Mouse (Mus musculus) adrenal gland, adult 8-10 months (tissue): Measurements from ENCODE around the gene Sppl2c. TPM values are rescaled to one million over a fixed set of nuclear protein-coding genes. Genes with fewer than 3 reads are reported as not detected.
"Not testable (repeated sequence)": the region's sequence is repeated elsewhere in the genome, so short reads cannot be mapped to it uniquely, and the experiment has no call there.

Experiments
- DNase-seq: peaks from one replicate; pipeline ENCODE4 v3.0.0; 2022
- total RNA-seq, 4 experiments: library from RNA; stranded (reverse); gene quantifications; 2 replicates each; pipeline ENCODE4 v1.2.4; 2022

Gene Sppl2c
- total RNA-seq, 4 experiments from 2014 or later: not detected

- no peak for DNase-seq
Measured at GRCm38 (mm10) chr11:104197861-104198260, 11.7 kb downstream of the Sppl2c start.

GRCm38 (mm10) chr11:104203271-104203670 is 17.1 kb downstream of the Sppl2c start:
- no peak for DNase-seq

- DNase-seq: no peak
Measured at GRCm38 (mm10) chr11:104206573-104206972, 20.4 kb downstream of the Sppl2c start.

GRCm38 (mm10) chr11:104209041-104209440 is 22.9 kb downstream of the Sppl2c start:
- DNase-seq: no peak

GRCm38 (mm10) chr11:104211251-104211650 is 25.1 kb downstream of the Sppl2c start:
- DNase-seq: no peak

GRCm38 (mm10) chr11:104214128-104214527 is 28.0 kb downstream of the Sppl2c start:
- not testable (repeated sequence) for DNase-seq

- no peak for DNase-seq
Measured at GRCm38 (mm10) chr11:104218075-104218474, 31.9 kb downstream of the Sppl2c start.

- no peak for DNase-seq
Measured at GRCm38 (mm10) chr11:104220291-104220690, 34.2 kb downstream of the Sppl2c start.

- DNase-seq: no peak
Measured at GRCm38 (mm10) chr11:104221751-104222150, 35.6 kb downstream of the Sppl2c start.

GRCm38 (mm10) chr11:104223301-104223700 is 37.2 kb downstream of the Sppl2c start:
- no peak for DNase-seq

- DNase-seq: no peak
Measured at GRCm38 (mm10) chr11:104229391-104229790, 43.3 kb downstream of the Sppl2c start.

GRCm38 (mm10) chr11:104230066-104230778 is 44.1 kb downstream of the Sppl2c start:
- no peak for DNase-seq

- peak; percentile 81 for DNase-seq
Measured at GRCm38 (mm10) chr11:104231041-104231911, 45.1 kb downstream of the Sppl2c start, which contains the start of gene Mapt. Mapt (plus strand) TSS chr11:104231390.

- peak; percentile 55 for DNase-seq
Measured at GRCm38 (mm10) chr11:104232141-104233061, 46.3 kb downstream of the Sppl2c start.

GRCm38 (mm10) chr11:104233101-104233500 is 47.0 kb downstream of the Sppl2c start:
- DNase-seq: no peak

- no peak for DNase-seq
Measured at GRCm38 (mm10) chr11:104233574-104234206, 47.6 kb downstream of the Sppl2c start.

GRCm38 (mm10) chr11:104234680-104235079 is 48.6 kb downstream of the Sppl2c start:
- no peak for DNase-seq

GRCm38 (mm10) chr11:104235881-104236280 is 49.8 kb downstream of the Sppl2c start:
- no peak for DNase-seq

GRCm38 (mm10) chr11:104237226-104237625 is 51.1 kb downstream of the Sppl2c start:
- DNase-seq: peak; percentile 63

GRCm38 (mm10) chr11:104237958-104238747 is 52.0 kb downstream of the Sppl2c start:
- DNase-seq: no peak
